Mouse (Mus musculus): ENCODE results near the gene Atp6v1b1. TPM values are rescaled to one million over a fixed set of nuclear protein-coding genes. Genes with fewer than 3 reads are reported as not detected.

Gene Atp6v1b1
- polyA plus RNA-seq (2016; fragmentation: Nextera tagmentation; extraction: Ambion mirVana): not detected in 2 replicates

DNA sequence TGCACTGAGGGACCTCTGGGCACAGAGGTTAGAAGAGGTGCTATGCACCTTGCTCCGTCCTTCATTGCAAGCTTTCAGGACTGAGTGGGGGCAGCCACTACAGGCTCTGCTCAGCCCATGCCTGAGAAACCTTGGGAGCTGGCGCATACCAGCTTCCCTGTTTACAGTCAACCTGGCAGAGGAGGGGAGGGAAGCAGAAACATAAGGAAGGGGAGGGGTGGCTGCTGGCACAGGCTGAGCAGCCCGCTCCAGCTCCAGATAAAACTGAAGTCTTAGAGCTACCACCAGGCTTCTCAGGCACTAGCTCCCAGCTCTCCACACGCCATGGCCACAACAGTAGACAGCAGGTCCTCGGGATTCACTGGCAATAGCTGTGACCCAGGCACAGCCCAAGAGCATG, at the start of gene Atp6v1b1:
Gene Atp6v1b1, plus strand, starts transcription at position 230 of the 400 bp plus-strand sequence.
- Histone ChIP-seq H3K36me3 (no peaks in the 10 kb centered on the region), H3K27ac (ENCODE audit: poor library complexity, severe bottlenecking) (no peak within 1 kb of the TSS), H3K4me2 (no peak within 1 kb of the TSS), H3K9me3 (replicated peaks) (peaks cover 4% of the 10 kb centered on the region), H3K9ac (no peak within 1 kb of the TSS), H3K27me3 (replicated peaks) (peaks cover 64% of the 10 kb centered on the region), H3K4me1 (replicated peaks) (no peaks in the 10 kb centered on the region; the same call in 1 of the 2 replicates), H3K4me3 (no peak within 1 kb of the TSS)
- no peak for ATAC-seq (ENCODE audit: insufficient number of reproducible peaks, low FRiP score)
- WGBS: 48% methylated on average over 5 of the region's 5 CpGs

DNA sequence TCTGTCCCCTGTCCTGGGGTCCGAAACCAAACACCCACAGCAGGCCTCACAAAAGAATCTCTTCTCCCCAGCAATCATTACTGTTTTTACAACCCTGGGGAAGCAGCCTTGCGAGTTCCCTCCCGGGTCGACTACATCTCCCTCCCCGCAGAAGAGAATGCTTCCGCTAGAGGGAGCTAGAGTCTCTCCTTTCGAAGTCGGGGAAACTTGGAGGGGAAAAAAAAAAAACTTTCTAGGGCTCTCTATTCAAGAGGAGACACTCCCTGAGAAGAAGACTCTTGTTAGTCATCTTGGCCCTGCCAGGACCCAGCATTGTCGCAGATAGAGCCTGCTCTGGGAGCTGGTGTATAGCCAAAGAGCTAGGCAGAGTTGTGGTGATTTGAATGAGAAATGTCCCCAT, 49.0 kb upstream of the Atp6v1b1 start:
- ATAC-seq (ENCODE audit: insufficient number of reproducible peaks, low FRiP score): no peak
- no peak overlapping the region for H3K9ac ChIP-seq
- under 1% methylated on average over 9 of the region's 9 CpGs for WGBS
- no peak overlapping the region for H3K4me3 ChIP-seq
- H3K4me2 ChIP-seq: no peak overlapping the region
- no peaks in the 10 kb centered on the region for H3K4me1 ChIP-seq (replicated peaks)
- peaks cover 99% of the 10 kb centered on the region for H3K27me3 ChIP-seq (replicated peaks)
- no peaks in the 10 kb centered on the region for H3K36me3 ChIP-seq
- no peaks in the 10 kb centered on the region for H3K9me3 ChIP-seq (replicated peaks)
- H3K27ac ChIP-seq (ENCODE audit: poor library complexity, severe bottlenecking): no peak overlapping the region

DNA sequence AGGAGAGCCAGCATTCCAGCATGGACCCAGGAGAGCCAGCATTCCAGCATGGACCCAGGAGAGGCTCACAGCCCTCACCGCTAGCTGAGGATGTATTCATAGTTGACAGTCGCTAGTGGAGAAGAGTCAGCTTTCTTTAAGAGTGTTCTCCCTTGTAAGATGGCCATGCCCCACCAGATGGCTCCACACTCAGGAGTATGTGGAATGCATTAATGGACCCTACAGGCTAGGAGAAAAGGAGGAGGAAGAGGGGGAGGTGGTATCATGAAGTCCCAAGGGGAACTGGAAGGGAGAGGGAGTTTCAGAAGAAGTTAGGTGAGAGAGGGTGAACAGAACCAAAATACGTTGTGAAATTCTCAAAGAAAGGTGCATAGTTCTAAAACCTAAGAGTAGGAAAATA, 47.1 kb upstream of the Atp6v1b1 start:
- 2% methylated on average over 3 of the region's 3 CpGs for WGBS

DNA sequence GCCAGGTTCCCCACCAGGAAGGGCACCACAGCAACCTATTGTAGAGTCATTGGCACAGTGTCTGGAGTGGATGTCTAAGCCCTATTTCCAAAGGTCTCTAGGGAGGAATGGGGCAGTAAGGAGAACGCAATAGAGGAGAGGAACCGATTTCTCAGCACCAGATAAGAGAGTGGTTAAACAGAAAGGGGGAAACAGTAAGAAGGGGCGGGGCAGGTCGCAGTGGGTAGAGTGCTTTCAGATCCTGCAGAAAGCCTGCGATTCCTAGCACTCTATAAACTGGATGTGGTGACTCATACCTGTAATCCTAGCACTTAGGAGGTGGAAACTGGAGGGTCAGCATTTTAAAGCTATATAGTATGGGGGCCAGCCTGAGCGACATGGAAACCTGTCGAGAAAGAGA, 46.1 kb upstream of the Atp6v1b1 start:
- no peak overlapping the region for H3K4me3 ChIP-seq
- H3K4me1 ChIP-seq (replicated peaks): no peaks in the 10 kb centered on the region
- H3K4me2 ChIP-seq: no peak overlapping the region
- under 1% methylated on average over 7 of the region's 7 CpGs for WGBS
- no peaks in the 10 kb centered on the region for H3K36me3 ChIP-seq
- no peak overlapping the region for H3K9ac ChIP-seq
- H3K9me3 ChIP-seq (replicated peaks): no peaks in the 10 kb centered on the region
- peaks cover 94% of the 10 kb centered on the region for H3K27me3 ChIP-seq (replicated peaks)
- H3K27ac ChIP-seq (ENCODE audit: poor library complexity, severe bottlenecking): no peak overlapping the region
- no peak for ATAC-seq (ENCODE audit: insufficient number of reproducible peaks, low FRiP score)

More for the DNA sequence above, 47.1 kb upstream of the Atp6v1b1 start:
- Histone ChIP-seq H3K27ac (ENCODE audit: poor library complexity, severe bottlenecking) (no peak overlapping the region), H3K9me3 (replicated peaks) (no peaks in the 10 kb centered on the region), H3K4me3 (no peak overlapping the region), H3K9ac (no peak overlapping the region), H3K36me3 (no peaks in the 10 kb centered on the region), H3K27me3 (replicated peaks) (peaks cover 94% of the 10 kb centered on the region), H3K4me1 (replicated peaks) (no peaks in the 10 kb centered on the region), H3K4me2 (no peak overlapping the region)
- ATAC-seq (ENCODE audit: insufficient number of reproducible peaks, low FRiP score): no peak

DNA sequence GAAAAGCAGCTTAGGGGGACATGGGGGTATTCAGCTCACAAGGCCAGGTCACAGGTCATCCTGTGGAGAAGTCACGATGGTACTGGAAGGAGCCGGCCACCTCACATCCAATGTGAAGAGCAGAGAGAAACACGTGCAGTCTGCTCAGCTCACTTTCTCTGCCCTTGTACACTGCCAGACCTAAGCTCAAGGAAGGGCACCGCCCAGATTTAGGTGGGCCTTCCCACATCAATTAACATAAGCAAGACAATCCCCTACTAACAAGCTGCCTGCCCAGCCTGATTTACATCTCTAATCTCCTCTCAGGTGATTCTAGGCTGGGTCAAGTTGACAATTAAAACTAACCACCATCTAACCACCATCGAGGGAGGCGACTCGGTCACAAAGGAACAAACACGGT, 44.9 kb upstream of the Atp6v1b1 start:
- WGBS: 3% methylated on average over 8 of the region's 8 CpGs
- ATAC-seq (ENCODE audit: insufficient number of reproducible peaks, low FRiP score): no peak
- no peak overlapping the region for H3K9ac ChIP-seq
- H3K27ac ChIP-seq (ENCODE audit: poor library complexity, severe bottlenecking): no peak overlapping the region
- H3K36me3 ChIP-seq: no peaks in the 10 kb centered on the region
- no peak overlapping the region for H3K4me3 ChIP-seq
- peaks cover 5% of the 10 kb centered on the region; the same call in 1 of the 2 replicates for H3K4me1 ChIP-seq (replicated peaks)
- no peak overlapping the region for H3K4me2 ChIP-seq
- H3K9me3 ChIP-seq (replicated peaks): no peaks in the 10 kb centered on the region
- H3K27me3 ChIP-seq (replicated peaks): peaks cover 91% of the 10 kb centered on the region

DNA sequence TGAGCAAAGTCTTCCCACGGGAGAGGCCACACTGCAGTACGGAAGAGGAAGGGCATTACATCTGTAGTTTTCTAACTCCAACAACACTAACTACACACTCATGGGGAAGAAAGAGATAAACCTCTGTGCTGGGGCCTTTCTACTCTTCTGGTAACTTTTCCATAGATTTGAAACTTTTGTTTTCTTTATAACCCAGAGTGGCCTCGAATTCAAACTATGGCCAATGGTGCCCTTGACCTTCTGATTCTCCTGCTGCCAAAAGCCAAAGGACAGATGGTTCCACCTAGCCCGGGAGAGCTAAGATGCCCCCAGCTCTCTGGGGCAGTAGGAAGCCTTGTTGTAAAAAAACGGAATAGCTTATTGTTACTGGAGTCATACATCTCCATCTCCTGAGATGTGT, 42.8 kb upstream of the Atp6v1b1 start:
- no peak for ATAC-seq (ENCODE audit: insufficient number of reproducible peaks, low FRiP score)
- WGBS: 5% methylated on average over 5 of the region's 5 CpGs

DNA sequence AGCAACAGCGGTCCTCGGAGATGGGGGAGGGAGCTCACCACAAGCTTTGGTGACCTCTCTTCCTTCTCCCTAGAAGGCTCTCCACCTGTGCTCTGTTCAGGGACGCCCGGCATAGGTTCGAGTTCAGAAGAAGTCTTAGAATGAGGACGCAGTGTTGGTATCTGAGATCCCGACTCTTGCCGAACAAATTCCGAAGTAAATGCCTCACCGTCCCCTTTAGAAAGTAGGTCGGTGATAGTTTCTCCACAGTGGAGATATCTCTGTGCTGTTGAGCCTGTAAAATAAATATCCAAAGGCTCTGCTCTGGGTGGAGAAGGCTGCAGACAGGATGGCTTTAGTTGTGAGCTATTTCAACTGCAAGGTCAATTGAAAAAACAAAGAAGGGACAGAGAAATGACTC, 41.8 kb upstream of the Atp6v1b1 start:
- H3K36me3 ChIP-seq: no peaks in the 10 kb centered on the region
- H3K9ac ChIP-seq: no peak overlapping the region
- no peak overlapping the region for H3K4me2 ChIP-seq
- no peaks in the 10 kb centered on the region for H3K9me3 ChIP-seq (replicated peaks)
- WGBS: 1% methylated on average over 11 of the region's 11 CpGs
- no peak overlapping the region for H3K27ac ChIP-seq (ENCODE audit: poor library complexity, severe bottlenecking)
- H3K4me3 ChIP-seq: no peak overlapping the region
- peaks cover 90% of the 10 kb centered on the region for H3K27me3 ChIP-seq (replicated peaks)
- no peak for ATAC-seq (ENCODE audit: insufficient number of reproducible peaks, low FRiP score)
- peaks cover 5% of the 10 kb centered on the region; the same call in 1 of the 2 replicates for H3K4me1 ChIP-seq (replicated peaks)

More for the DNA sequence above, 42.8 kb upstream of the Atp6v1b1 start:
- Histone ChIP-seq H3K4me3 (no peak overlapping the region), H3K27me3 (replicated peaks) (peaks cover 90% of the 10 kb centered on the region), H3K9me3 (replicated peaks) (no peaks in the 10 kb centered on the region), H3K27ac (ENCODE audit: poor library complexity, severe bottlenecking) (no peak overlapping the region), H3K9ac (no peak overlapping the region), H3K4me2 (no peak overlapping the region), H3K36me3 (no peaks in the 10 kb centered on the region), H3K4me1 (replicated peaks) (peaks cover 5% of the 10 kb centered on the region; the same call in 1 of the 2 replicates)

DNA sequence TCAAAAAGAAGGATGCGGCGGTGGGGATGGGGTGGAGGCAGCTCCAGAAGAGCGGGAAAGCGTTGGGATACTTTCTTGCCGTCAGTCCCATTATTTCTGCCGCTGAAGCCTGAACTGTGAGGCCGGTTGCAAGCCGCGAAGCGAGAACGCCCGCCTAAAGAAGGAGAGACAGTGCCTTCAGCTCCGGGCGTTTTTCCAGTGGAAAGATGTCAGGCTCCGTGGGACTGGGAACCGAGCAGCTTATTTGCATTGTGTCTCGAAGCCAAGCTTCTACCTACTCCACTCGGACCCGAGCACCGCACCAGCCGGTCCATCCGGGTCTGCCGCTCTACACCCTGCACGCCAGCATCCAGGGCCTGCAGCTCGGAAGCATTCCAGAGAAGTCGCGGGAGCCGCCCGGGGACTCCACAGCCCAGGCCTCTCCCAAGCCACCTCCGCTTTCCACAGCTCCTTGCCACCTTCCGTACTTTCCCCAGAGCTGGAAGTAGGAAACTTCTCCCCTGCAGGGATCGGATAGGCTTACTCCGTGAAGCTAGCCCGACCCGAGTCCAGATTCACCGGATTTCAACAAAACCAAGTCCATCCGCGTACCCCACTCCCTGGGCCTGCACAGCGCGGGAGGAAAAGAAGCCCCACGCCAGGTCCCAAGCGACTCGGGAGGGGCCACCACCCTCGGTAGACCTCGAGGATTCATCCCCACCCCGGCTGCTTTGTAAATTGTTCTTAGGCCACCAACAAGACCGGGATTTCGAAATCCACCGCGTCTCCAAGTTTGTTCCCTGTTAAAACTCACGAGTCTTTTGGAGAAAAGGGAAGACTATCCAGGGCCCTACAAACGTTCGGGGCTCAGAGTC, 40.4 kb upstream of the Atp6v1b1 start:
- Histone ChIP-seq H3K36me3 (no peaks in the 10 kb centered on the region), H3K27me3 (replicated peaks) (peaks cover 90% of the 10 kb centered on the region), H3K4me2 (peak overlapping the region; percentile 41), H3K9me3 (replicated peaks) (no peaks in the 10 kb centered on the region), H3K4me3 (0 out of 2 replicates have a peak overlapping the region, but pooled peaks have one; percentile 7), H3K4me1 (replicated peaks) (peaks cover 5% of the 10 kb centered on the region; the same call in 1 of the 2 replicates), H3K9ac (no peak overlapping the region), H3K27ac (ENCODE audit: poor library complexity, severe bottlenecking) (no peak overlapping the region)
- ATAC-seq (ENCODE audit: insufficient number of reproducible peaks, low FRiP score): no peak
- under 1% methylated on average over 53 of the region's 53 CpGs for WGBS

DNA sequence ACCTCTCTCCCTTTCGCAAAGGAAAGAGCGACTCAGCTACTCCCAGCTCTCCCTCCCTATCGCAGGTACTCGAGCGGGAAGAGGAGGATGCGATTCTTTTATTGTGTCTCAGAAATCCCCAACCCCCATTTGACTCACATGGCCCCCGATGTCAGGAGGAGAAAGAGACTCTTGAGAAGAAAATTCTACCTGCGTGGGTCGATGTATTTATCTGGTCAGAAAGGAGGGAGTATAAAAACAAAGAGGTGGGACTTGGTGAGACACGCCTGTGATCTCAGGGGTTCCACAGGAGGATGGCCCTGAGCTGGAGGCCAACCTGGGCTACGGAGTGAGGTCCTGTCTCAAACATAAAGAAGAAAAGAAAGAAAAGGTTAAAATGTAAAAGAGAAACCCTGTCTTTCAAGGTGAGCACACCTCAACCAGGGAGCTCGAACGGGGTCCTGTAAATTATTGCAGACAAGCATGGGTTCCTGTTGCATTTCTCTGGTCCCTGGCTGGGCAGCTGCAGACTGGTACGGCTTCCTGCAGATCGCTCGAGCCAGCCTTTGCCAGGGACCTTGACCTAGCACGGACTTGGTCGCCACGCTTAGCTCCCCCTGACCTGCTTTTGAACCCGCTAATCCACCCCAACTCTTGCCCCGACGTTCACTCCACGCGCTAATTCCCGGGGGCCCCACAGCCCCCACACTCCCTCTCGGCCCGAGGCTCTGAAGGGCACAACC, 39.6 kb upstream of the Atp6v1b1 start:
- Histone ChIP-seq H3K27me3 (replicated peaks) (peaks cover 90% of the 10 kb centered on the region), H3K36me3 (no peaks in the 10 kb centered on the region), H3K27ac (ENCODE audit: poor library complexity, severe bottlenecking) (no peak overlapping the region), H3K4me2 (no peak overlapping the region), H3K4me3 (no peak overlapping the region), H3K4me1 (replicated peaks) (peaks cover 5% of the 10 kb centered on the region; the same call in 1 of the 2 replicates), H3K9me3 (replicated peaks) (no peaks in the 10 kb centered on the region), H3K9ac (no peak overlapping the region)
- ATAC-seq (ENCODE audit: insufficient number of reproducible peaks, low FRiP score): no peak
- WGBS: 1% methylated on average over 27 of the region's 27 CpGs

DNA sequence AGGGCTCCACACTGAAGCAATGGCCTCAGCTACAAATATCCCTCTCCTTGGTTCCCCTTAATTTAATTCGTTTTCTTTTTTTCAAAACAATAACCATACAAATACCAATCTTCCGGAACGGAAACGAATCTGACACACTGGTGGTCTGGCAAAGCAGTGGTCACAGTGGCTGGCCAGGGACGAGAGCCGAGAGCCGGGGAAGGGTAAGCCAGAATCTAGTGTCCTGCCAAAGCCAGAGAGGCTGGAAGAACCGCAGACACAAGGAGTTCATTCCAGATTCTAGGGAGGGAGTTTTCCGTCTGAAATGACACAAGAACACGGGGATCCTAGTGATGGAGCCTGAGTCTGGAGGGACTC, 39.1 kb upstream of the Atp6v1b1 start:
- WGBS: 2% methylated on average over 10 of the region's 10 CpGs
- peaks cover 90% of the 10 kb centered on the region for H3K27me3 ChIP-seq (replicated peaks)
- H3K27ac ChIP-seq (ENCODE audit: poor library complexity, severe bottlenecking): no peak overlapping the region
- no peaks in the 10 kb centered on the region for H3K36me3 ChIP-seq
- H3K4me3 ChIP-seq: no peak overlapping the region
- no peak overlapping the region for H3K4me2 ChIP-seq
- no peaks in the 10 kb centered on the region for H3K9me3 ChIP-seq (replicated peaks)
- peaks cover 5% of the 10 kb centered on the region; the same call in 1 of the 2 replicates for H3K4me1 ChIP-seq (replicated peaks)
- H3K9ac ChIP-seq: no peak overlapping the region
- no peak for ATAC-seq (ENCODE audit: insufficient number of reproducible peaks, low FRiP score)

DNA sequence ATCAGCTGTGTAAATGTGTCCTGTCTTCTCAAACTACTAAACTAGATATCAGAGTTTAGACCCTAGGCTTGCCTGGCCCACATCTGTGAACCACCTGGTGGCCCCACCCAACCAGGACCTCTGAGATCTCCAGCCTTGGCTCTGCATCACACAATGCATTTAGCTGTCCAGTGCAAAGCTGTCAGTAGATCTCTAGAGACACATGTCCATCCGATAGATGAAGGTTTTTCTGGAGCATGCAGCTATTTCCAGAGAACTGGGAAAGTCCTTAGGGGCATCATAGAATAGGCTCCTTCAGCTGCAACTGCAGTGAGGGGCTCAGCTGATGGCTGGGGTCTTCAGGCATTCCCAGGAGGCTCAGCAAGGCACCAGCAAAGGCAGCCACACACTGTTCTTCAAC, 38.5 kb upstream of the Atp6v1b1 start:
- ATAC-seq (ENCODE audit: insufficient number of reproducible peaks, low FRiP score): no peak
- no peak overlapping the region for H3K4me3 ChIP-seq
- WGBS: 8% methylated on average over 1 of the region's 1 CpGs

More for the DNA sequence above, 38.5 kb upstream of the Atp6v1b1 start:
- H3K27me3 ChIP-seq (replicated peaks): peaks cover 90% of the 10 kb centered on the region
- H3K27ac ChIP-seq (ENCODE audit: poor library complexity, severe bottlenecking): no peak overlapping the region
- H3K36me3 ChIP-seq: no peaks in the 10 kb centered on the region
- H3K4me1 ChIP-seq (replicated peaks): peaks cover 5% of the 10 kb centered on the region; the same call in 1 of the 2 replicates
- no peaks in the 10 kb centered on the region for H3K9me3 ChIP-seq (replicated peaks)
- no peak overlapping the region for H3K9ac ChIP-seq
- no peak overlapping the region for H3K4me2 ChIP-seq

Data from heart, embryonic 12.5 days (tissue).